Mouse (Mus musculus) lung, postnatal 0 days (tissue): ENCODE results near the gene 4930432K21Rik. TPM values are rescaled to one million over a fixed set of nuclear protein-coding genes. Genes with fewer than 3 reads are reported as not detected.
A peak's percentile ranks its signal among the peaks of the same experiment; 100 is the strongest.

Experiments used
- ATAC-seq: fragments of 200-750 bp; cut with Nextera tagmentation; 2 replicates; pipeline ENCODE4 v1.8.0; 2017; ENCODE audit warnings: moderate library complexity
- DNase-seq: peaks from one replicate; pipeline ENCODE4 v3.0.0-alpha.2; 2016; ENCODE audit warnings: low spot score
- H3K27ac ChIP-seq: fragments of 300-500 bp; sonication (generic); 2 replicates; pipeline ENCODE4 v1.5.1; 2014; ENCODE audit warnings: antibody characterized with exemption, mild to moderate bottlenecking, low read length, mixed read lengths
- H3K27me3 ChIP-seq: fragments of 300-500 bp; sonication (generic); replicated peaks from 2 replicates; pipeline ENCODE4 v1.6.1; 2014; ENCODE audit warnings: low read length, mixed read lengths; ENCODE audit not compliant: insufficient read depth
- H3K36me3 ChIP-seq: fragments of 300-500 bp; sonication (generic); 2 replicates; pipeline ENCODE4 v1.6.1; 2014; ENCODE audit warnings: low read length, mixed read lengths; ENCODE audit not compliant: insufficient read depth
- H3K4me1 ChIP-seq: fragments of 300-500 bp; sonication (generic); 2 replicates; pipeline ENCODE4 v1.6.1; 2014; ENCODE audit warnings: antibody characterized with exemption, low read depth, low read length, mixed read lengths; ENCODE audit not compliant: insufficient read depth
- H3K4me2 ChIP-seq: fragments of 300-500 bp; sonication (generic); replicated peaks from 2 replicates; pipeline ENCODE4 v1.6.1; 2014; ENCODE audit warnings: low read depth, mild to moderate bottlenecking, low read length, moderate library complexity, mixed read lengths
- H3K4me3 ChIP-seq: fragments of 300-500 bp; sonication (generic); 2 replicates; pipeline ENCODE4 v1.5.1; 2014; ENCODE audit warnings: low read depth, low read length
- H3K9ac ChIP-seq: fragments of 300-500 bp; sonication (generic); replicated peaks from 2 replicates; pipeline ENCODE4 v1.6.1; 2014; ENCODE audit warnings: low read depth, mild to moderate bottlenecking
- H3K9me3 ChIP-seq: fragments of 300-500 bp; sonication (generic); 2 replicates; pipeline ENCODE4 v1.6.1; 2016; ENCODE audit warnings: low read length, mixed read lengths
- CTCF ChIP-seq: IDR thresholded peaks from 2 replicates; pipeline ENCODE4 v1.5.1; 2016; ENCODE audit warnings: antibody characterized with exemption, mild to moderate bottlenecking
- EP300 ChIP-seq: IDR thresholded peaks from 2 replicates; pipeline ENCODE4 v1.6.1; 2016; ENCODE audit warnings: antibody characterized with exemption, mild to moderate bottlenecking, control low read depth
- WGBS: fragments of 180-500 bp; shearing (Covaris S2); extraction: QIAGEN DNeasy Blood & Tissue Kit; methylation state at CpG from one replicate; pipeline ENCODE4 v1.1.7; 2014; 5-methylcytosine and 5-hydroxymethylcytosine counted together
- microRNA counts: library from miRNA; unstranded; fragments of <30 nt; microRNA quantifications from one replicate; lab custom pipeline; 2015
- microRNA-seq: library from miRNA; unstranded; fragments of <30 nt; microRNA quantifications from one replicate; pipeline ENCODE4, GENCODE M21; 2016
- polyA plus RNA-seq: library from polyadenylated mRNA; unstranded; fragments of >200 nt; fragmentation: Nextera tagmentation; extraction: Ambion mirVana; gene quantifications from 2 replicates; pipeline ENCODE4 v1.2.1, GENCODE M21; 2015

The 4930432K21Rik gene
- polyA plus RNA-seq, 1 experiment from 2014 or later = 1.0 TPM

DNA sequence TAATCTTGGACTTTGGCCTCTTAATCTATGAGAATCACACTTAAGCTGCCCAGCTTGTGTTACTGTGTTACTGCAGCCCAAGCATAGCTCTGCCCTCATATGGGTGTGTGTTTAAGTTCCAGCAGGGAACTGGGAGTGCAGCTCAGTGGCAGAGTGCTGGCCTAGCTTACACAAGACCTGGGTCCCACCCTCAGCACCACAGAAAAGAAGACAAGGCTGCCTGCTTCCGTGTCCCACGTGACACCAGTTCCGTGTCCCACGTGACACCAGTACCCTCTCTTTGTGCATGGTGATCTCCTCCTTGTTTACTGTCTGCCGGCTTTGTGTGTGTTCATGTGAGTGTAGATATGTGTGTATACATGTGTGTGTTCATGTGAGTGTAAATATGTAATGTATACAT lies 70.3 kb downstream of the 4930432K21Rik start:
- WGBS = 90% methylated on average over 5 of the region's 5 CpGs
- H3K36me3 ChIP-seq = peaks cover 45% of the 10 kb centered on the region

GRCm38 (mm10) chr8:84220105-84220504 lies 72.3 kb downstream of the 4930432K21Rik start:
- 73% methylated on average over 7 of the region's 7 CpGs for WGBS
- ATAC-seq (peak; percentile 18; the same call in 1 of the 2 replicates), DNase-seq (no peak)
- Histone ChIP-seq H3K9me3 (no peaks in the 10 kb centered on the region), H3K36me3 (peaks cover 48% of the 10 kb centered on the region), H3K27me3 (no peaks in the 10 kb centered on the region), H3K4me2 (no peak overlapping the region), H3K27ac (no peak overlapping the region), H3K4me3 (no peak overlapping the region), H3K4me1 (no peaks in the 10 kb centered on the region), H3K9ac (no peak overlapping the region)
- TF ChIP-seq CTCF = no peak
- no peak for TF ChIP-seq EP300

More for the DNA sequence above, 70.3 kb downstream of the 4930432K21Rik start:
- Histone ChIP-seq H3K4me2 (no peak overlapping the region), H3K27ac (no peak overlapping the region), H3K27me3 (no peaks in the 10 kb centered on the region), H3K4me1 (no peaks in the 10 kb centered on the region), H3K9me3 (no peaks in the 10 kb centered on the region), H3K4me3 (no peak overlapping the region), H3K9ac (no peak overlapping the region)
- TF ChIP-seq CTCF (no peak), EP300 (no peak)
- ATAC-seq (no peak), DNase-seq (no peak)

MicroRNA genes within 50 kb of the gene (microRNA counts, 519-probe panel; counts per million panel counts)
- 4,401 counts per million, percentile 47 among the panel's probes with 10 or more counts for microRNA mmu-miR-181c (lab: Ali Mortazavi, UCI)
- 6,491 counts per million, percentile 86 among the panel's probes with 10 or more counts for microRNA mmu-miR-23a (lab: Ali Mortazavi, UCI)
- microRNA mmu-miR-27a (lab: Ali Mortazavi, UCI) = 7,003 counts per million, percentile 93 among the panel's probes with 10 or more counts

Small RNAs within 50 kb of the gene (microRNA-seq; reads per million reads assigned to microRNA genes)
- not detected for gene Gm25110
- 4,235 reads per million, percentile 88 among the genes with 10 or more reads in this experiment for gene Mir181c
- gene Mir181d = 1,413 reads per million, percentile 78 among the genes with 10 or more reads in this experiment
- 38,983 reads per million, percentile 98 among the genes with 10 or more reads in this experiment for gene Mir23a
- not detected for gene Mir24-2
- 1,473 reads per million, percentile 79 among the genes with 10 or more reads in this experiment for gene Mir27a
- not detected for gene Mir3074-2

Other genes starting within 250 kb of the 4930432K21Rik start
- 11.4 and 14.3 TPM in 2 replicates for gene Adgrl1, start 247.9 kb upstream of the 4930432K21Rik start, polyA plus RNA-seq
- gene Gm10644, start 192.8 kb upstream of the 4930432K21Rik start, polyA plus RNA-seq = 0.12 and 0.36 TPM in 2 replicates
- 7.1 and 8.0 TPM in 2 replicates for gene Asf1b, start 192.5 kb upstream of the 4930432K21Rik start, polyA plus RNA-seq
- 93.8 and 94.9 TPM in 2 replicates for gene Prkaca, start 175.0 kb upstream of the 4930432K21Rik start, polyA plus RNA-seq
- gene Samd1, start 150.4 kb upstream of the 4930432K21Rik start, polyA plus RNA-seq = 5.3 and 5.6 TPM in 2 replicates
- 0.63 and 1.0 TPM in 2 replicates for gene 1700067K01Rik, start 146.5 kb upstream of the 4930432K21Rik start, polyA plus RNA-seq
- 51.0 and 70.4 TPM in 2 replicates for gene 2210011C24Rik, start 135.9 kb upstream of the 4930432K21Rik start, polyA plus RNA-seq
- 1.1 and 1.6 TPM in 2 replicates for gene Palm3, start 126.6 kb upstream of the 4930432K21Rik start, polyA plus RNA-seq
- gene Il27ra, start 105.4 kb upstream of the 4930432K21Rik start, polyA plus RNA-seq = 0.56 and 0.93 TPM in 2 replicates
- 0.26 TPM in 1 of 2 replicates, not detected in the other for gene Rln3, start 103.0 kb upstream of the 4930432K21Rik start, polyA plus RNA-seq
- gene Gm10643, start 82.9 kb upstream of the 4930432K21Rik start, polyA plus RNA-seq = 1.2 and 1.3 TPM in 2 replicates
- 4.5 and 5.2 TPM in 2 replicates for gene Rfx1, start 81.2 kb upstream of the 4930432K21Rik start, polyA plus RNA-seq
- 5.1 TPM in 2 replicates for gene Dcaf15, start 43.3 kb upstream of the 4930432K21Rik start, polyA plus RNA-seq
- gene Podnl1, start 22.0 kb upstream of the 4930432K21Rik start, polyA plus RNA-seq = 0.17 and 0.19 TPM in 2 replicates
- gene Cc2d1a, start 89 bp upstream of the 4930432K21Rik start, polyA plus RNA-seq = 15.6 and 16.3 TPM in 2 replicates
- gene Nanos3, start 37.2 kb downstream of the 4930432K21Rik start, polyA plus RNA-seq = 1.9 and 3.2 TPM in 2 replicates
- 7.8 and 8.4 TPM in 2 replicates for gene Zswim4, start 89.0 kb downstream of the 4930432K21Rik start, polyA plus RNA-seq
- gene D8Ertd738e, start 101.7 kb downstream of the 4930432K21Rik start, polyA plus RNA-seq = 302 and 339 TPM in 2 replicates
- gene Mri1, start 109.3 kb downstream of the 4930432K21Rik start, polyA plus RNA-seq = 47.4 and 56.8 TPM in 2 replicates
- 14.7 and 17.4 TPM in 2 replicates for gene Ccdc130, start 122.4 kb downstream of the 4930432K21Rik start, polyA plus RNA-seq
- 2.0 and 3.3 TPM in 2 replicates for gene Cacna1a, start 240.4 kb downstream of the 4930432K21Rik start, polyA plus RNA-seq